Mouse (Mus musculus): Measurements from ENCODE around the gene Taf1c. TPM values are rescaled to one million over a fixed set of nuclear protein-coding genes. Genes with fewer than 3 reads are reported as not detected.
A peak's percentile ranks its signal among the peaks of the same experiment; 100 is the strongest.

The Taf1c gene
- polyA plus RNA-seq, 1 experiment = 109 TPM

GRCm38 (mm10) chr8:119588321-119588720 is 16.7 kb downstream of the Taf1c start:
- no peak for DNase-seq
- 85% methylated on average over 4 of the region's 4 CpGs for WGBS
- peaks cover 10% of the 10 kb centered on the region for H3K4me1 ChIP-seq (replicated peaks; ENCODE audit: control insufficient read depth, insufficient read depth, low read length)

DNA sequence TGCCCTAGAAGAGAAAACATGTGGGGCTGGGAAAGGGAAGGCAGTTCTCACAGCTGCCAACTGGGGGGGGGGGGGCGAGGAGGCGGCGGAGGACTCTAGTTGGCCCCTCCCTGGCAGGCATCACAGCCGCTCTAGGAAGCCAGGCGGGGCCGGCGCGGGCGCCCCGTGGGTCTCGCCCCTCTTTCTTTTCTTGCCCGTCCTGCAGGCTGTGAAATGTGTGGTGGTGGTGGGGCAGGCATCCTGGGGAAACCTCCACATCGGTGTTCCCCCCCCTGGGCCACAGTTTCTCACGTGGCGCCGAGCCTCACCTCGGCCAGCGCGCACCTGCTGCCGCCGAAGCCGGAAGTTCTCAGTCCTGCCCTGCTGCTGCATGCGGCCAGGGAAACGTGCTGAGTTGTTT is 19.1 kb downstream of the Taf1c start:
- DNase-seq = no peak
- peak overlapping the region; percentile 55 for H3K27ac ChIP-seq (ENCODE audit: control insufficient read depth, insufficient read depth, low read length)

More at GRCm38 (mm10) chr8:119588321-119588720, 16.7 kb downstream of the Taf1c start:
- Histone ChIP-seq H3K27ac (ENCODE audit: control insufficient read depth, insufficient read depth, low read length) (no peak overlapping the region), H3K36me3 (ENCODE audit: control insufficient read depth, insufficient read depth, low read length) (no peaks in the 10 kb centered on the region), H3K27me3 (ENCODE audit: control insufficient read depth, insufficient read depth, low read length) (no peaks in the 10 kb centered on the region), H3K4me3 (ENCODE audit: control insufficient read depth, insufficient read depth, low read length) (no peak overlapping the region)
- TF ChIP-seq CTCF (IDR thresholded peaks at IDR 0.05; ENCODE audit: borderline replicate concordance, control insufficient read depth, extremely low read depth, insufficient read depth, low read length, poor library complexity) (no peak), POLR2A (IDR thresholded peaks at IDR 0.05; ENCODE audit: control insufficient read depth, extremely low read depth, insufficient read depth, low read length, poor library complexity) (no peak)

DNA sequence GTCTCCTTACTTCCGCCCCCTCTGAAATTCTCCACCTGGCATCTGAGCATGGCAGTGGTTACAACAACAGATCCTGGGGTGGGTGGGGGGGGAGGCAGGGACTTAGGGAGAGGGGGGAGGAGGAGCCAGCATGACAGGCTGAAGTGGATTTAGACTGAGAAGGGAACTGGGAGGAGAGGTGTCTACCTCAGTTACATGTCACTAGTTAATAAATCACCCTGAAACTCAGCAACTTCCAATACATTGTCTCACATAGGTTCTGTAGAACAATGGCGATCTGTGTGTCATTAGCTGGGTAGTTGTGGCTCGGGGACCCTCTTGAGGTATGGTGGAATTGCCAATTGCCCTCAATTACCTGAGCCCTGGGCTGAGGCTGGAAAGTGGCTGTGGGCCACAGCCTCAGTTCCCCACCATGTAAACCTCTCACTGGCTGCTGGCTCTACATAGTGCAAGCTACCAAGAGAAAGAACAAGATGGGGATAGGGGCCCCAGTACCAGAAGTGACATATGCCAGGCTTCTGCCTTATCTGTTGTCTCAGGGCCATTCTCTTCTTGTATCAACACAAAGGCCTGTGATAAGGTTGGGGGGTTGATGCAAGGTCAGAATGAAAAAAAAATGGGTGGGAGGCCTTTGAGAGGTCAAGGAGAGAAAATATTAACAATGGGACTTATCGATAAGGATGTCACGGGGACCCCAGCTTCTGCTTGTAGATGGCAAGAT is 24.4 kb downstream of the Taf1c start:
- Histone ChIP-seq H3K4me3 (ENCODE audit: control insufficient read depth, insufficient read depth, low read length) (no peak overlapping the region), H3K27ac (ENCODE audit: control insufficient read depth, insufficient read depth, low read length) (no peak overlapping the region), H3K4me1 (replicated peaks; ENCODE audit: control insufficient read depth, insufficient read depth, low read length) (peaks cover 35% of the 10 kb centered on the region), H3K36me3 (ENCODE audit: control insufficient read depth, insufficient read depth, low read length) (no peaks in the 10 kb centered on the region), H3K27me3 (ENCODE audit: control insufficient read depth, insufficient read depth, low read length) (no peaks in the 10 kb centered on the region)
- WGBS = 93% methylated on average over 5 of the region's 5 CpGs
- DNase-seq = no peak
- TF ChIP-seq CTCF (IDR thresholded peaks at IDR 0.05; ENCODE audit: borderline replicate concordance, control insufficient read depth, extremely low read depth, insufficient read depth, low read length, poor library complexity) (no peak), POLR2A (IDR thresholded peaks at IDR 0.05; ENCODE audit: control insufficient read depth, extremely low read depth, insufficient read depth, low read length, poor library complexity) (no peak)

More for the DNA sequence above, 19.1 kb downstream of the Taf1c start:
- TF ChIP-seq CTCF (IDR thresholded peaks at IDR 0.05; ENCODE audit: borderline replicate concordance, control insufficient read depth, extremely low read depth, insufficient read depth, low read length, poor library complexity) (no peak), POLR2A (IDR thresholded peaks at IDR 0.05; ENCODE audit: control insufficient read depth, extremely low read depth, insufficient read depth, low read length, poor library complexity) (peak; percentile 54)
- Histone ChIP-seq H3K4me1 (replicated peaks; ENCODE audit: control insufficient read depth, insufficient read depth, low read length) (peaks cover 21% of the 10 kb centered on the region), H3K4me3 (ENCODE audit: control insufficient read depth, insufficient read depth, low read length) (peak overlapping the region; percentile 42), H3K27me3 (ENCODE audit: control insufficient read depth, insufficient read depth, low read length) (no peaks in the 10 kb centered on the region), H3K36me3 (ENCODE audit: control insufficient read depth, insufficient read depth, low read length) (no peaks in the 10 kb centered on the region)
- WGBS = 6% methylated on average over 22 of the region's 24 CpGs

- Histone ChIP-seq H3K36me3 (ENCODE audit: control insufficient read depth, insufficient read depth, low read length) (no peaks in the 10 kb centered on the region), H3K4me1 (replicated peaks; ENCODE audit: control insufficient read depth, insufficient read depth, low read length) (peaks cover 28% of the 10 kb centered on the region), H3K27ac (ENCODE audit: control insufficient read depth, insufficient read depth, low read length) (no peak overlapping the region), H3K27me3 (ENCODE audit: control insufficient read depth, insufficient read depth, low read length) (no peaks in the 10 kb centered on the region), H3K4me3 (ENCODE audit: control insufficient read depth, insufficient read depth, low read length) (no peak overlapping the region)
- no peak for TF ChIP-seq POLR2A (IDR thresholded peaks at IDR 0.05; ENCODE audit: control insufficient read depth, extremely low read depth, insufficient read depth, low read length, poor library complexity)
- no peak for TF ChIP-seq CTCF (IDR thresholded peaks at IDR 0.05; ENCODE audit: borderline replicate concordance, control insufficient read depth, extremely low read depth, insufficient read depth, low read length, poor library complexity)
- no peak for DNase-seq
- 84% methylated on average over 13 of the region's 13 CpGs for WGBS
Observed at GRCm38 (mm10) chr8:119579096-119579495, 25.9 kb downstream of the Taf1c start.

DNA sequence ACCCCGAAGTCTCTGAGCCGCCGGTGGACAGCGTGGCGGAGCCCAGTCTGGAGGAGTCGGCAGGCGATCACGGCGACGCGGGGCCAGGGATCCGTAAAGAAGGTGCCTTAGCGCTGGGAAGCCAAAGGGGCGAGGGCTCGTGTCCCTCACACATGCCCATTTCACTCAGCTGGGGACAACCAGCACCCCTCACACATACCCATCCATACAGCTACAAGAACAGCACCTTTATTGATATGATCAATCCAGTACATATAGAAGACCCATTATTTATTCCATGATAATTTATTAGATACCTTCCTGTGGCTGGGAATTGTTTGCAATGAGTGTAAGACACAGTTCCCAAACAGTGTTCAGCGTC is 29.7 kb downstream of the Taf1c start:
- Histone ChIP-seq H3K27me3 (ENCODE audit: control insufficient read depth, insufficient read depth, low read length) (no peaks in the 10 kb centered on the region), H3K4me3 (ENCODE audit: control insufficient read depth, insufficient read depth, low read length) (peak overlapping the region; percentile 86), H3K4me1 (replicated peaks; ENCODE audit: control insufficient read depth, insufficient read depth, low read length) (peaks cover 43% of the 10 kb centered on the region), H3K27ac (ENCODE audit: control insufficient read depth, insufficient read depth, low read length) (no peak overlapping the region), H3K36me3 (ENCODE audit: control insufficient read depth, insufficient read depth, low read length) (no peaks in the 10 kb centered on the region)
- 3% methylated on average over 16 of the region's 16 CpGs for WGBS
- TF ChIP-seq POLR2A (IDR thresholded peaks at IDR 0.05; ENCODE audit: control insufficient read depth, extremely low read depth, insufficient read depth, low read length, poor library complexity) = no peak
- no peak for TF ChIP-seq CTCF (IDR thresholded peaks at IDR 0.05; ENCODE audit: borderline replicate concordance, control insufficient read depth, extremely low read depth, insufficient read depth, low read length, poor library complexity)
- no peak for DNase-seq

DNA sequence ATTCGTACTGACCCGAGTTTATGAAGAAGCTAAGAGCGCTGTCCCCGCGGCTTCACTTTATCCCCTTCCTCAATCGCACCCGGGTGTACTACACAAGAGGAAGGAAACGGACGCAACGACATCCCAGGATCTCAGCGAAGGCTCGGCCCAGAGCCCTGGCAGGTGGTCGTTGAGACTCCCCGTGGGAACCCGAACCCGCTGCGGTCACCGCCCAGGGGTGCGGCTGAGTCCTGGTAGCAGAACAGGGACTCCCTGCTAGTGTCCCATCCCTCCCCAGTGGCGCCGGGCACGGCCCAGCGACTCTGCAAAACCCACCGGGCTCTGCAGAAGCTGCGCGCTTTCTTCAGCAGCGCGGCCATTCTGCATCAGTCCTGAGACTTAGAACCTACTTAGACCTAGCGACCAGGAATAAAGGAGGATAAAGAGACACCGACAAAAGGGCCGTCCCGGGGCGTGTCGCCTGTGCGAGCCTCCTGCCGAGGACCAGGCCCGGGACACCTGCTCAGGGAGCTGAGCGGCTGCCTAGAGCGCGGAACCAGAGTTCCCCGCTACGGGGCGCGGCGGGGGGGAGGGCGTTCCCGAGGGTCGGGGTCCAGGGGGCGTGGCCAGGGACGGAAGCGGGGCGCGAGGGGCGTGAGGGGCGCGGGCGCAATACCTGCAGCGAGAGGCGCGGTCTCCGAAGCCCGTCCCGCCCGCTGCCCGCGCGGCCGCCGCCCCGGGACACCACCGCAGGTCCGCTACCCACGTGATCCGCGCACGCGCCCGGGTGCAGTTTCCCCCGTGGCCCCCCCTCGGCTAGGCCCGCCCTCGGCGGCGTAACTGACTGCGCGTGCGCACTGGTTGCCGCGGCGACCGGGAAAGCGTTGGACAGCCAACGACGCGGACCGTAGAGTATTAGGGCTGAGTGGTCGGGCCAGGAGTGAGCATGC is 30.3 kb downstream of the Taf1c start, which contains the start of the genes Hsdl1 and Dnaaf1:
Hsdl1 (minus strand) TSS at position 747 of the 929 bp plus-strand sequence.
Dnaaf1 (plus strand) TSS at position 799 of the 929 bp plus-strand sequence.
- WGBS = under 1% methylated on average over 97 of the region's 97 CpGs

More for the DNA sequence above, 30.3 kb downstream of the Taf1c start, which contains the start of the genes Hsdl1 and Dnaaf1:
- H3K4me3 ChIP-seq (ENCODE audit: control insufficient read depth, insufficient read depth, low read length) = peak within 1 kb of the TSS; percentile 86
- peak within 1 kb of the TSS; percentile 84 for H3K27ac ChIP-seq (ENCODE audit: control insufficient read depth, insufficient read depth, low read length)
- H3K4me1 ChIP-seq (replicated peaks; ENCODE audit: control insufficient read depth, insufficient read depth, low read length) = peaks cover 42% of the 10 kb centered on the region
- DNase-seq = peak; percentile 97
- TF ChIP-seq POLR2A (IDR thresholded peaks at IDR 0.05; ENCODE audit: control insufficient read depth, extremely low read depth, insufficient read depth, low read length, poor library complexity) (peak; percentile 94), CTCF (IDR thresholded peaks at IDR 0.05; ENCODE audit: borderline replicate concordance, control insufficient read depth, extremely low read depth, insufficient read depth, low read length, poor library complexity) (peak; percentile 39; the same call in 1 of the 2 replicates)
- H3K36me3 ChIP-seq (ENCODE audit: control insufficient read depth, insufficient read depth, low read length) = no peaks in the 10 kb centered on the region
- no peaks in the 10 kb centered on the region for H3K27me3 ChIP-seq (ENCODE audit: control insufficient read depth, insufficient read depth, low read length)
